Mouse (Mus musculus): ENCODE data around the gene Nrp1. TPM values are rescaled to one million over a fixed set of nuclear protein-coding genes. Genes with fewer than 3 reads are reported as not detected.

Gene Nrp1
- polyA plus RNA-seq, 1 experiment from 2014 or later = 42.8 TPM

GRCm38 (mm10) chr8:128549738-128550137 is 191.3 kb downstream of the Nrp1 start:
- ATAC-seq (replicated peaks; ENCODE audit: insufficient number of reproducible peaks, low FRiP score, low TSS enrichment, low read depth) = no peak
- 95% methylated on average over 5 of the region's 5 CpGs for WGBS
- no peak for DNase-seq (ENCODE audit: low spot score)
- Histone ChIP-seq H3K27me3 (ENCODE audit: control insufficient read depth, insufficient read depth, low read length) (no peaks in the 10 kb centered on the region), H3K9ac (replicated peaks; ENCODE audit: low read length) (no peak overlapping the region), H3K4me2 (ENCODE audit: low read depth, low read length) (no peak overlapping the region), H3K4me1 (ENCODE audit: control insufficient read depth, insufficient read depth, low read length) (no peaks in the 10 kb centered on the region), H3K36me3 (replicated peaks; ENCODE audit: control insufficient read depth, insufficient read depth, low read depth, low read length) (no peaks in the 10 kb centered on the region), H3K9me3 (replicated peaks; ENCODE audit: control insufficient read depth, low read length) (no peaks in the 10 kb centered on the region), H3K27ac (replicated peaks; ENCODE audit: low read depth, low read length) (no peak overlapping the region), H3K4me3 (ENCODE audit: low read depth, low read length) (no peak overlapping the region)

- no peak overlapping the region for H3K27ac ChIP-seq (replicated peaks; ENCODE audit: low read depth, low read length)
Measured at GRCm38 (mm10) chr8:128551421-128552139, 193.2 kb downstream of the Nrp1 start.

More at GRCm38 (mm10) chr8:128551421-128552139, 193.2 kb downstream of the Nrp1 start:
- Histone ChIP-seq H3K27me3 (ENCODE audit: control insufficient read depth, insufficient read depth, low read length) (no peaks in the 10 kb centered on the region), H3K9ac (replicated peaks; ENCODE audit: low read length) (no peak overlapping the region), H3K9me3 (replicated peaks; ENCODE audit: control insufficient read depth, low read length) (no peaks in the 10 kb centered on the region), H3K4me2 (ENCODE audit: low read depth, low read length) (no peak overlapping the region), H3K4me3 (ENCODE audit: low read depth, low read length) (no peak overlapping the region), H3K36me3 (replicated peaks; ENCODE audit: control insufficient read depth, insufficient read depth, low read depth, low read length) (no peaks in the 10 kb centered on the region), H3K4me1 (ENCODE audit: control insufficient read depth, insufficient read depth, low read length) (no peaks in the 10 kb centered on the region)
- ATAC-seq (replicated peaks; ENCODE audit: insufficient number of reproducible peaks, low FRiP score, low TSS enrichment, low read depth) (no peak), DNase-seq (ENCODE audit: low spot score) (peak; percentile 74)
- 54% methylated on average over 15 of the region's 15 CpGs for WGBS

MicroRNAs within 50 kb of the gene (microRNA counts, 519-probe panel; counts per million panel counts)
- not detected for microRNA mmu-miR-1903

Small RNAs within 50 kb of the gene (microRNA-seq; reads per million reads assigned to microRNA genes)
- not detected for gene Mir1903 (ENCODE audit: borderline number of aligned reads)

Measured in embryonic facial prominence, embryonic 11.5 days (tissue).